Mouse (Mus musculus) kidney, postnatal 0 days (tissue): ENCODE data around the gene Zdhhc1. TPM values are rescaled to one million over a fixed set of nuclear protein-coding genes. Genes with fewer than 3 reads are reported as not detected.

ENCODE experiments used
- ATAC-seq: fragments of 200-750 bp; cut with Nextera tagmentation; replicated peaks from 2 replicates; pipeline ENCODE4 v1.8.0; 2017; ENCODE audit warnings: low read depth, moderate number of reproducible peaks, moderate TSS enrichment, moderate library complexity; ENCODE audit not compliant: low FRiP score
- DNase-seq: peaks from one replicate; pipeline ENCODE4 v3.0.0-alpha.2; 2016; ENCODE audit warnings: low spot score
- H3K27ac ChIP-seq: fragments of 300-500 bp; sonication (generic); 2 replicates; pipeline ENCODE4 v1.5.1; 2014; ENCODE audit warnings: mild to moderate bottlenecking
- H3K27me3 ChIP-seq: fragments of 300-500 bp; sonication (generic); 2 replicates; pipeline ENCODE4 v1.6.1; 2014; ENCODE audit warnings: low read length, mixed read lengths; ENCODE audit not compliant: insufficient read depth
- H3K36me3 ChIP-seq: fragments of 300-500 bp; sonication (generic); 2 replicates; pipeline ENCODE4 v1.6.1; 2014; ENCODE audit warnings: low read length, mixed read lengths; ENCODE audit not compliant: insufficient read depth
- H3K4me1 ChIP-seq: fragments of 300-500 bp; sonication (generic); replicated peaks from 2 replicates; pipeline ENCODE4 v1.6.1; 2014; ENCODE audit warnings: antibody characterized with exemption, low read length, mixed read lengths; ENCODE audit not compliant: insufficient read depth
- H3K4me2 ChIP-seq: fragments of 300-500 bp; sonication (generic); 2 replicates; pipeline ENCODE4 v1.6.1; 2014; ENCODE audit warnings: mild to moderate bottlenecking, low read length, moderate library complexity, mixed read lengths
- H3K4me3 ChIP-seq: fragments of 300-500 bp; sonication (generic); replicated peaks from 2 replicates; pipeline ENCODE4 v1.5.1; 2014; ENCODE audit warnings: low read depth, low read length
- H3K9ac ChIP-seq: fragments of 300-500 bp; sonication (generic); 2 replicates; pipeline ENCODE4 v1.6.1; 2014; ENCODE audit warnings: low read depth, low read length
- H3K9me3 ChIP-seq: fragments of 300-500 bp; sonication (generic); replicated peaks from 2 replicates; pipeline ENCODE4 v1.6.1; 2016; ENCODE audit warnings: low read length, inconsistent platforms, mixed read lengths
- CTCF ChIP-seq: IDR thresholded peaks from 2 replicates; pipeline ENCODE4 v1.5.1; 2016; ENCODE audit warnings: antibody characterized with exemption, low read depth, mild to moderate bottlenecking, moderate library complexity
- WGBS: fragments of 180-500 bp; shearing (Covaris S2); extraction: QIAGEN DNeasy Blood & Tissue Kit; methylation state at CpG from one replicate; pipeline ENCODE4 v1.1.7; 2014; 5-methylcytosine and 5-hydroxymethylcytosine counted together
- polyA plus RNA-seq: library from polyadenylated mRNA; unstranded; fragments of >200 nt; fragmentation: Nextera tagmentation; extraction: Ambion mirVana; gene quantifications from 2 replicates; pipeline ENCODE4 v1.2.1, GENCODE M21; 2015

Zdhhc1 gene
- polyA plus RNA-seq, 1 experiment from 2014 or later = 30.5 TPM

DNA sequence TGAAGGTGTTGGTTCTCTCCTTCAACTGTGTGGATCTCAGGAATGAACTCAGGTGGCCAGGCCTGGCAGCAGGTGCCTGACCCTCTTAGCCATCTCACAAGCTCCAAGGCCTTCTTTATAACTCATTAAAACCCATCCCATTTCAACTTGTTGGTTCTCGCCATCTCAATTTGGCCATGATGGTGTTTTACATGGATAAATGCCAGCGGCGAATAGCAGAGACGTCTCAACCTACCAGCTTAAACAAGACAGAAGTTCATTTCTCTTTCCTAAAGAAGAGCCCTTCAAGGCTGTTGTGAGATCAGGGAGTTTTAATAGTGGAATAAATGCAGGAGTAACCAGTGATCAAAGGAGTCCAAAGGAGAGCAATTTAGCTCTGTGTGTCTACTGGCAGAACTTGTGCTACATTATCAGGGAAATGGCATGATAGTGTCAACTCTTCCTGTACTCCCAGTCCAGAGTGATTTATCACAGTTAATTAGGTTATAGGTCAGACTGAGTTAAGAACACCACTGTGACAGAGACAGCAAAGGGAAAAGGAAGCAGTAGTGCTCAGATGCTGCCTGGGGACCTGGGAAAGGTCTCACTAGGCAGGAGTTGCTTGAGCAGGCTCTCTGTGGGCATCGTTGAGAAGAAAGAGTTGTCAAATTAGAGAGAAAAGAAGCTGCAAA is 59.5 kb downstream of the Zdhhc1 start:
- Histone ChIP-seq H3K9ac (no peak overlapping the region), H3K9me3 (no peaks in the 10 kb centered on the region), H3K4me2 (no peak overlapping the region), H3K27me3 (no peaks in the 10 kb centered on the region), H3K36me3 (no peaks in the 10 kb centered on the region), H3K4me1 (no peaks in the 10 kb centered on the region), H3K4me3 (no peak overlapping the region), H3K27ac (no peak overlapping the region)
- ATAC-seq (no peak), DNase-seq (no peak)
- no peak for TF ChIP-seq CTCF
- 70% methylated on average over 5 of the region's 5 CpGs for WGBS

DNA sequence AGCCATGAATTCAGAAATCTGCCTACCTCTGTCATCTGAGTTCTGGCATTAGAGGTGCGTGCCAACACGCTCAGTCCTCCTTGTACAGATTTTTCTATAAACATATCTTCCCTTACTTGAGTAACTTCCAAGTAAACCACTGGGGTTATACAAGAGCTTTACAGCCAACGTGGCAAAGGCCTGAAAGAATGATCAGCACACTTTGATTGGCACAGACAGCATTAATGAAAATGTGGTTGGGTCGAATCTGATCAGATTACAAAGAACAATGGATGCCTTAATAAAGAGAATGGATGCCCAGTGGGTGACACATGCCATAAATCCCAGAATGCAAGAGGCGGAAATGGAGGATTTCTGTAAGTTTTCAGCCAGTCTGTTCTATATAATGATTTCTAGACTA is 60.5 kb downstream of the Zdhhc1 start:
- Histone ChIP-seq H3K4me2 (no peak overlapping the region), H3K9ac (no peak overlapping the region), H3K4me3 (no peak overlapping the region), H3K27me3 (no peaks in the 10 kb centered on the region), H3K27ac (no peak overlapping the region), H3K4me1 (no peaks in the 10 kb centered on the region), H3K36me3 (no peaks in the 10 kb centered on the region), H3K9me3 (no peaks in the 10 kb centered on the region)
- TF ChIP-seq CTCF = no peak
- DNase-seq (no peak), ATAC-seq (no peak)
- 77% methylated on average over 5 of the region's 5 CpGs for WGBS

DNA sequence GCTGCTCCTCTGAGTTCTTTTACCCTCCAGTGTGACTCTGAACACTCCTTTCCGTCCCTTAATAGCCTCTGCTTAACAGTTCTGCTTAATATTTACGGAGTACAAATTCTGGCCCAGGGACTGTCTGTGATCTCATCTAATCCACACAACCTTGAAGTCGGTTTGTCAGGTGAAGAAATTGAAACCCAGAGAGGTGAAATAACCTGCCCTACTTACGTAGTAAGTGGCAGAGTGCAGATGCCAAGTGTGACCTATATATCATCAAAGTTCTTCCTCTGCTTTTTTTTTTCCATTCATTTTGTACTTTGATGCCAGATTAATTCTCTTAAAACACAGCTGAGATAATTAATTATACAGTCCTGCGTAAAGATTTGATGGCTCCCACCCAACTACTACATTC is 62.6 kb downstream of the Zdhhc1 start:
- DNase-seq (no peak), ATAC-seq (no peak)
- Histone ChIP-seq H3K9me3 (no peaks in the 10 kb centered on the region), H3K4me2 (no peak overlapping the region), H3K4me3 (no peak overlapping the region), H3K36me3 (no peaks in the 10 kb centered on the region), H3K4me1 (no peaks in the 10 kb centered on the region), H3K27ac (no peak overlapping the region), H3K9ac (no peak overlapping the region), H3K27me3 (no peaks in the 10 kb centered on the region)
- whole genome bisulfite sequencing = 42% methylated on average over 5 of the region's 5 CpGs
- no peak for TF ChIP-seq CTCF

DNA sequence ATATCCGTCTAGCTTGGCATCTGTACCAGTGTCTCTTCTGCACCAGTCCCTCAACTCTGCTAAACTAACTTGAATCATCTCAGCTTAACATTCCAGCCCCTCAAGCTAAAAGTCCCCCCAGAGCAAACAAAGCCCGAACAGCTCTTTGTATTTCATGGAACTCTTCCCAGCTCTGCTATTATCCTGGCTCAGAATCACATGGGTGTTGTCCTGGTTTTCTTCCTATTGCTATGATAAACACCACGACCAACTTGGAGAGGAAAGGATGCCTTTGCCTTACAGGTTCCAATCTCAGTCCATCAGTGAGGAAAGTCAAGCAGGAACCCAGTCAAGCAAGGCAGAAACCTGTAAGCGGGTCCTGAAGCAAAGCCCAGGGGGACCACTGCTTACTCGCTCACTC is 63.2 kb downstream of the Zdhhc1 start:
- H3K4me3 ChIP-seq = no peak overlapping the region
- no peaks in the 10 kb centered on the region for H3K4me1 ChIP-seq
- WGBS = 47% methylated on average over 5 of the region's 5 CpGs
- TF ChIP-seq CTCF = no peak
- no peak overlapping the region for H3K4me2 ChIP-seq
- H3K27ac ChIP-seq = no peak overlapping the region
- no peak for DNase-seq
- no peak for ATAC-seq
- no peak overlapping the region for H3K9ac ChIP-seq
- no peaks in the 10 kb centered on the region for H3K36me3 ChIP-seq
- no peaks in the 10 kb centered on the region for H3K27me3 ChIP-seq
- H3K9me3 ChIP-seq = no peaks in the 10 kb centered on the region

DNA sequence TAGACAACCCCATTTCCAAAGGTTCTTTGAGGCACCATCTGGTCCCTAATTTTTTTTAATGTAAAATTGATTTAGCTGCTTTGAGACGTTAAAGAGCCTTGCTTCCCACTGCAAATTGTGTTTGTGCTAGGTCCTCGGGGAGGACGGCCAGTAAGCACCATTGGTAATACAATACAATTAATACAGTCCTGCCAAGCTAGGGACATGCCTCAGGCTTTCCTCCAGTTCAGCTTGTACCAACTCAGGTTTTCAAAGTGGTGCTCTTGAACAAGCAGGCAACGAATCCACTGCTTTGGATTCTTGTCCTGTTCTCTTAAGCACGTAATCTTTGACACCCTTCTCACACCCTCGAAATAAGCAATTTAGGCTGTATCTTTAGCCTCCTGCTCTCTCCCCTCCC is 63.7 kb downstream of the Zdhhc1 start:
- Histone ChIP-seq H3K4me3 (no peak overlapping the region), H3K4me2 (no peak overlapping the region), H3K9ac (no peak overlapping the region), H3K27ac (no peak overlapping the region), H3K9me3 (no peaks in the 10 kb centered on the region), H3K27me3 (no peaks in the 10 kb centered on the region), H3K4me1 (no peaks in the 10 kb centered on the region), H3K36me3 (no peaks in the 10 kb centered on the region)
- ATAC-seq = no peak
- WGBS = 40% methylated on average over 6 of the region's 6 CpGs
- no peak for DNase-seq
- TF ChIP-seq CTCF = no peak

DNA sequence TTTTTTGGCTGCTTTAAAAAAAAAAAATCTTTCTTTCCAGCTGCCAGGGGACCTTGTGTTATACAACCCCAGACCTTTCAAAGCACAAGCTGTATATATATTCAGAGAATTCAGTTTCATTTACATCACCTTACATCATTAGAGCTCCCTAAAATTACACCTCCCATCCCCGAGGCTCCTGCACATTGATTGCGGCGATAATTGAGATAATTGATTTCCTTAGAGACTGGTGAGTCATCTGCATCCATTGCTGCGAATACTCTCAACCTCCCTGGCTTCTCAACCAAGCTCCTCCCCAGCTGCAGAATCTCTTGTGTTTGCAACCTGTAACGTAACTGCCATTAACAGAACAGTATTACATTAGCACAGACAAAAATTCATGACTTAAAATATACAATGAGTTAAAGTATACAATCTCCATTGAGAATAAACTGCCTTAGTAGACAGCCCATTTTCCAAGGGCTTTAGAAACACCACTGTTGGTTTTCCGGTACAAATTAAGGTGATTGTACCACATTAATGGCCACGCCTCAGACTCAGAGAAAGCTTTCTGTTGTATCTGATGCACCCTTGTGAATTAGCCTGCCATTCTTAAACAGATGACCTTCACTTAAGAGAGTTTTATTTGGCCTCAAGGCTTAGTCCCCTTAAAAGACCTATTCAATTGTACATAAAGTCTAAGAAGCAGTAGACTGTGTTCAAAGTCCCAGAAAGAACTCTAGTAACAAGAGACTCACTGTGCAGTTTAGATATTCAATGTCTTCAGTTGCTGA is 64.8 kb downstream of the Zdhhc1 start:
- no peaks in the 10 kb centered on the region for H3K36me3 ChIP-seq
- no peak for TF ChIP-seq CTCF

More for the DNA sequence above, 64.8 kb downstream of the Zdhhc1 start:
- Histone ChIP-seq H3K9me3 (no peaks in the 10 kb centered on the region), H3K27me3 (no peaks in the 10 kb centered on the region), H3K4me1 (no peaks in the 10 kb centered on the region), H3K9ac (no peak overlapping the region), H3K27ac (no peak overlapping the region), H3K4me3 (no peak overlapping the region), H3K4me2 (no peak overlapping the region)
- DNase-seq (no peak), ATAC-seq (no peak)
- WGBS = 65% methylated on average over 7 of the region's 7 CpGs
